Mouse (Mus musculus) CD4-positive, CD25-positive, alpha-beta regulatory T cell, adult 2 months (primary cell): ENCODE measurements around the gene Bdp1.

Experiments
- DNase-seq: peaks from one replicate; pipeline ENCODE4 v3.0.0-alpha.2; 2012; ENCODE audit warnings: low read depth, low spot score

The Bdp1 gene

GRCm38 (mm10) chr13:100001790-100002196 lies 102.1 kb downstream of the Bdp1 start:
- DNase-seq, result peak; percentile 84

GRCm38 (mm10) chr13:99999078-99999477 lies 104.8 kb downstream of the Bdp1 start:
- no peak for DNase-seq

DNA sequence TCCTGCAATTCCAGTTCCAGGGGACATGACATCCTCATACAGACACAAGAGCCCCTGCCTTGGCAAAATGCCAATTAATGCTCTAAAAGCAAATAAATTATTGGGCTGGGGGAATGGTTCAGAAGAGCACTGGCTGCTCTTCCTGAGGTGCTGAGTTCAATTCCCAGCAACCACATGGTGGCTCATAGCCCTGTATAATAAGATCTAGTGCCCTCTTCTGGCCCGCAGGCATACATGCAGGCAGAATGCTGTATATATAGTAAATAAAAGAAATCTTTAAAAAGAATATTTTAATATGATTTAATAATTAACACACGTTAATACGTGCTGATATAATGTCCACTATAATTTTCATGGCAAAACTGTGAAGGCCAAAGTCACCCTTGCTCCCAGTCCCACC lies 105.8 kb downstream of the Bdp1 start:
- peak; percentile 8 for DNase-seq

GRCm38 (mm10) chr13:99989592-99989991 lies 114.3 kb downstream of the Bdp1 start:
- no peak for DNase-seq

GRCm38 (mm10) chr13:99983320-99983719 lies 120.5 kb downstream of the Bdp1 start:
- DNase-seq, result no peak

- no peak for DNase-seq
These were observed 124.5 kb downstream of the Bdp1 start for GRCm38 (mm10) chr13:99979406-99979805.

DNA sequence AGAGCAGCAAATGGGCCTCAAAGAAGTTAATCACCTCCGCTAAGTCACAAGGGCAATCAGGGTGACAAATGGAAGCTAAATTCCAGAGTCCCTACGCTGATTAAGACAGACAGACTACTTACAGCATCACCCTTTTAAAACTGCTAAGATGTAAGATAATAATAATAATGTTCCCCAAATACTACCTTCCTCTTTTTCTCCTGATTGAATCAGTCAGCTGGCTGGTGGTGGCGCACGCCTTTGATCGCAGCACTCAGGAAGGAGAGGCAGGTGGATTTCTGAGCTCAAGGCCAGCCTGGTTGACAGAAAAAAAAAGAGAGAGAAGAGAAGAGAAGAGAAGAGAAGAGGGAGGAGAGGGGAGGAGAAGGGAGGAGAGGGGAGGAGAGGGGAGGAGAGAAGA lies 133.8 kb downstream of the Bdp1 start:
- DNase-seq, result no peak
